Mouse (Mus musculus): ENCODE results near the gene Sema4c.

The Sema4c gene

DNA sequence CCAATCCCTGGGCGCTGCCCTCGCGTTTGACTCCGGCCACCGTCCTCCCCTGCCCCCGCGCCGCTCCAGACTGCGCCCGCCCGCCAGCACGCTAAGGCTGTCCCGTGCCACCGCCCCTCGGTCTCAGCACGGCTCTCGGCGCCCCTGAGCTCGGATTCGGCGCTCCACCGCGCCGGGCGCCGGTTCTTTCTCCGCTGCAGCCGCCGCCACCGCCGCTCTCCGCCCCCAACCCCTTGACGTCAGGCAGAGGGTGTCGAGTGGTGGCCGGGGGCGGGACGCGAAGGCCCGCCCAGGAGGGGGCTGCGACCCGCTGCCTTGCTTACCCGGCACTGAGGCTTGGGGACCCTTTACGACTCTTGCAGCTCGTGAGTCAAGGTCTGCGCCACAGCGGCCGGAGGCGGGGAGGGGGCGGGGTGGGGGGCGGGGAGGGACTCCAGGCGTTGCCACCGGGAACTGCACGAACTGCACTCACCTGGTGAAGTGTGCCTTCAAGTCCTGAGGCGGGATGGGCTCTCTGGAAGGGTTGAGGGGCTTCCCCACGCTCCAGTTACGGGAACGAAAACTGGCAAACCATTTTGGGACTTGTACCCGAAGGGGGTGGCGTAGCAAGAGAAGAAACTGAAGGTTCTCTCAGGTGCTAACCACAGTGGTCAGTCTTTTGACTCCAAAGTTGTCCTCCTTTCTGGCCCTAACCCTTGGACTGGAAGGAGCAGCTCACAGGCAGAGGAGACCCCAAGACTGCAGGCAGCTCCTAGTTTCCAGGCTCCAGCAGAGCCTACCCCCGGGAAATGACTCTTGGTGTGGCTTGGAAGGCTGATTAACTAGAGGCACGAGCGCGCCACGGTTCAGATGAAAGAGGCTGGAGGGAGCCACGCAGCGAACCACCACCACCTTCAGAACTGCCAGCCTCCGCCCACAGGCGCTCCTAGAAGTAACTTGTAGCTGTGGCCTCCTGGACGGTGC is at the start of gene Sema4c:
Sema4c (minus strand) TSS at position 319 of the 963 bp plus-strand sequence.
- peak; percentile 83 for DNase-seq (ENCODE audit: low spot score)

DNA sequence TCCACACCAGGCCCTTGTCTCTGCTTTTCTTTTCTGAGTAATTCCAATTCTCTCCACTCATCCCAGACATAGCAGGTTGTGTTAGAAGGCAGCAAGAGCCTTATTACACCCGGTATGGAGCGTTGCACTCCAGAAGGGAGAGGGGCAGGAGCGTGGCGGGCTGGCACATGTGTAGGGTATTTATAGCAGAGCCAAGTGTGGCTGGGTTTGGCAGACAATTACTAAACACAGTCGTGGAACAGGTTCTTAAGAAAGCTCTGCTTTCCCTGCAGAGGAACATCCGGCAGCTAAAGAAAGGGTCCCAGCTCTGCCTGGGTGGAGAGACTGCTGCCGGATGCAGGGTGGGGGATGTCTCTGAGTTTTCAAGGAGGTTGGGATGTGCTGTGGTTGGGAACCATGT is 48.8 kb upstream of the Sema4c start:
- DNase-seq (ENCODE audit: low spot score): no peak

DNA sequence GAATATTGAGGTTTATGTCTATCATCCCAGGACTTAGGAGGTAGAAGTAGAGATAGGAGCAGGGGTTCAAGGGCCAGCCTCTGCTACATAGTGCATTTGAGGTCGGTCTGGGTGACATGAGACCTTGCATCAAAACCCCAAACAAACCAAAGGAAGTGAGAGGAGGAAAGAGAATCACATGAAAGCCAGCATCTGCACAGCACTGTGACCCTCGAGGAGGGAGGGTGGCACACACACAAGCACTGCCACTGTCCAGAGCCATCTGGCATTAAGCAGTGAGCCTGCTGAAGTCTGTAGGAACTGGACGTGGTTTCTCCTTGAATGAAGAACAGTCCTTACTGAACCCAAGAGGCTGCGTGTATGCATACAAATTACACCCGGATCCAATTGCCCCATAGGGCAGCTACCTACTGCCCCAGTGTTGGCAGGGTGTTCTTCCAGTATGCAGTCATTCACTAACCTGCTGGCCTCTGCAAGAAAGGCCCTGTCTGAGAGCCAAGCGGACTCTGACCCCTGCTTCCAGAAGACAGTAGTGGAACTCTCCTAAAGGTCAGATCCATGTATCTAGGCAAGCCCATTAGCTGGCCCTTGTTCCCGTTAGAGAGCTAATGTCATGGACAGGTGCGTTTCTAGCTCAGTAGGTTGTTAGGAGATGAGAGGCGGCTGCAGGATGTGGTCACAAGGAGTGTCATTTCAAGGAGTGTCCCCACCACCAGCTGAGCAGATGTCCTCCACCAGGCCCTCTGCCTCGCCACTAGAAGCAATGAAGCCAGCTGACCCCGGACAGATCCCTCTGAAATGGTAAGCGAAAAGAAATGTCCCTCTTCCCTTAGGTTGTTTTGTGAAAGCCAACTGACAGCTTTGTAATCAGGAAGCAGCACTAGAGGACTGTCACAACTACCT is 46.4 kb upstream of the Sema4c start:
- no peak for DNase-seq (ENCODE audit: low spot score)

DNA sequence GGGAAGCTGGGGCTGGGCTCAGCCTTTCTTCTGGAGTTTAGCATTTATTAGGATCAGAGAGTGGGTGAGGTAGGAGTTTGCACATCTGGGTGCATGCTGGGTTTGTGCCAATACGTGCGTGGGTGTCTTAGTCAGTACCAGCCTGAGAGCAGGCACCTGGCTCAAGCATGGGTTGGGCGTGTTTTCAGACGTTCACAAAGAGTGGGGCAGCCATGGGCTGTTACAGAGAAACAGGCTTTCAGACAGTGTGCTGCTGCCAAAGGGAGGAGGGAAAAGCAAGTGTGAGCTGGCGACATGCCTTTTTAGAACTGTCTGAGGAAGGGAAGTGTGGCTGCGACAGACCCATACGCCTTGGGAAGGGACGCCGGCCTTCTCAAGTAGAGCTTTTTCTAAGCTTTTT is 45.2 kb upstream of the Sema4c start:
- DNase-seq (ENCODE audit: low spot score): peak; percentile 59

DNA sequence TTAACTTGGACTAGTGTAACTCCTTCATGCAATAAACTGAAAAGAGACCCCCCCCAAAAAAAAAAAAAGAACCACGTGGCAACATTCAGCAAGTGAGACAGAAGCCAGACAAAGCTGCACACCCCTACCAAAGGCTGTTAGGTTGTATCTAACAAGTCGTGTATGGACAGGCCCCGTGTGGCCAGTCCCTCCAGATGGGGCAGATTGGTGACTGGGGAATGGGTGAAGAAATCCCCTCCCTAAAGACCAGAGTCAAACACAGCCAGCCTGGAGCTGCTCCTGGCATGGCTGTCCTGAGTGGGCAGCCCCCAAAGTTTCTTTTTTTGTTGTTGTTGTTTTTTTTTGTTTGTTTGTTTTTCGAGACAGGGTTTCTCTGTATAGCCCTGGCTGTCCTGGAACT is 44.1 kb upstream of the Sema4c start:
- DNase-seq (ENCODE audit: low spot score): no peak

DNA sequence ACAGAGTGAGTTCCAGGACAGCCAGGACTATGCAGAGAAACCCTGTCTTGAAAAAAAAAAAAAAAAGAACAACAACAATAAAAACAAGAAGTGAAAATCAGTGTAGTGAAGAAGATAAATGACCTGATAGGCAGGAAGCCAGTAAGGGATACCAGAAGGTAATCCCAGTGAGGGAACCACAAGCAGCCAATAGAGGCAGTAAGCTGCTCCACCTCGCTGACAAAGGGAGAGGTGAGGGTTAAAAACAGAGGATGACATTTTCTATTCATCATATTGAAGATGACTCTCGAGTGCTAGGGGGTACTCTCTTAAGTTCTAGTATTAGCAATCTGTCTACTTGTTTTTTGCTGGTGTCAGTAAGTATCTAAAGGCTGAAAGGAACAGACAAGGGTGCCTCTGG is 40.3 kb upstream of the Sema4c start:
- DNase-seq (ENCODE audit: low spot score): no peak

DNA sequence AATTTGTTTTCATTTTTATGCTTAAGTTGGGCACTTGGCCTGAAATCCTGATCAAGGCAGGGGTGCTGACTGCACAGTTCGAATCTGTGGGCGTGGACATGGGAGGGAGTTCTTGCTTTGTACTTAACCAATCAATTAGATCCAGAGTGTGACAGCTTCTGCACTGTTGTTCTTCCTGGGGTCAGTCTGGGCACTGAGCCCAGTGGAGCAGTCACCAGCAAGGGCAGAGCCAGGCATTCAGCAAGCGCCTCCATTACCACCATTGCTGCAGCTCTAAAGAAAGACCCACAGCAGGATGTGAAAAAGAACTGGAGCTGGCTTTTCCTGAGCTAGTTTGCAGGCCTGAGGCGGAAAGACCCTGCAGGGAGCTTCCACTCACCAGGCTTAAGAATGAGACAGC is 38.0 kb upstream of the Sema4c start:
- peak; percentile 88 for DNase-seq (ENCODE audit: low spot score)

DNA sequence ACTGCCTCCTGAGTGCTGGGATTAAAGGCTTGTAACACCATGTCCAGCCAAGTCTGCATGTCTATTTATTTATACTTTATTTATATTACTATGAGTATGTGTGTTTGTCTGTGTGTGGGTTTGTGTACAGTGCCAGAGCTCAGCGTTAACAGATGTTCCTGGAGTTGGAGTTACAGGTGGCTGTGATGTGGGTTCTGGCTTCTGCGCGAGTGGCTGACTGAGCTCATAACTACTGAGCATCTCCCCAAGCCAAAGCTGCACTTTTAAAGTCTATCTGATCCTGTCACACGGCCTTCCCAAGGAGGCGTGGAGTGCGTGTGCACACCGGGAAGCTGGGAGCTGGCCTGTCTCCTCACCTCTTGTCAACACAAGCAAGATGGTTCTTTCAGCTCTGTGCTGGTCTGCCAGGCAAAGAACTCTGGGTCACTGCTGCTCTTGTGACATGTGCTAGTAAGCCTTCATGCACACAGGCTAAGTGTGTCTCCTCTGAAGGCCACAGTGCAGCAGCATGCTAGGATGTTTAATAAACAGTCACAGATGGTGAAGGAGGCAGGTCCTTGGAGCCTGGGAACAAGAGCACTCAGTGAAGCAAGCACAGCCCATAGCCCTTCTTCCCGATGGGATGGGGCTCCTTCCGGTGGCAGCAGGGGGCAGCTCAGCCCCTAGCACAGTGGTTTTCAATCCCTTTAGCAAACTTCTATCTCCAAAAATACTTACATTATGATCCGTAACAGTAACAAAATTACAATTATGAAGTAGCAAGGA is 37.2 kb upstream of the Sema4c start:
- DNase-seq (ENCODE audit: low spot score): peak; percentile 48

DNA sequence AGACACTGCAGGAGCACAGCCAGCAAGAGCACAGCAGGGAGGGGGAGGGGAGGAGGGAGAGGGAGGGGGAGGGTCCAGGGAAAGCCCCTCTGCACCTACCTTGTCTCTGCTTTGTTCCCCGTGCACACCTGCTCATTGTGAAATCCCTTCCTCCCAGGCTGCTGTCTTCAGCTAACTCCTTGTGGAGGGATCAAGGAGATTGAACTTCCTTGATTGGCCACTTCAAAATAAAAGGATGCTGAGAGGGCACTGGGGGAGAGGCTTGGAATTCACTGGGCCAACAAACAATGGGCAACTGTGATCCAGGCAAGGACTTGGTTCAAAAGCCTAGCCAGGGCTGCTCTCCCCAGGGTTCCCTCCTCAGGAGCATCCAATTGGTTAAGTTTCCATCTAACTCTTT is 35.0 kb upstream of the Sema4c start:
- no peak for DNase-seq (ENCODE audit: low spot score)

DNA sequence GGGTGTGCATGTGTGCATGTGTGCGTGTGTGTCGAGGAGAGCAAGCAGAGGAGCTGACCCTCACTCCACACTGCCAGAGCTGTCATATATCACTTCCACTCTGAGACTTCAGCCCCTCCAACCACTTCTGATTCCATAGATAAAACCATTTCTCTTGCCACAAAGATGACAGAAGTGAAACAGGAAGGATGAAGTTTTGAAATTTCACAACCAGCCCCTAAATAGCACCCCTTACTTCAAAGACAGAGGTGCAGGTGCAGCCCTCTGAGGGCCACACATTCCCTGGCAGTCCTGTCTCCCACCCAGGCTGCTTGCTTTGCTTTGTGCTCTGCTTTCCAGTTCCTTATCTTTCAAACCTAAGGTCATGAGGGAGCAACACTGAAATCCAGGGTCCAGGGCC is 33.3 kb upstream of the Sema4c start:
- DNase-seq (ENCODE audit: low spot score): no peak

DNA sequence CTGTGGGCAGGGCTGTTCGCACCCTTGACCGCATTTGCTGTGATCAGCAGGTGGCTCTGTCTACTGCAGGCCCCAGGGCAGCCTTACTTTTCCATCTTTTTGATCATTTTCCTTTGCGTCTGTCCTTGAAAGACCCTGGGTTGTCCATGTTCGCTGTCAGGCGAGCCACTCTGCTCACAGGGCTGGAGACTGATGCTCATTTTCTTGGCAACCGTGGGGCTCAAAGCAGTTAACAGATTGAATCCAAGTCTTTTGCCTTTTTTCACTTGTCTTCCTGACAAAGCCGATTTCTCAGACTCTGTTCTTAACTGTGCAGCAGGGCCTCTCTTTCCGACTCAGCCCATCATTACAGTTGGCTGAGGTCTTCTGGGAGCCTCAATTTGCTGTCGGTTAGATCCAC is 32.5 kb upstream of the Sema4c start:
- no peak for DNase-seq (ENCODE audit: low spot score)

DNA sequence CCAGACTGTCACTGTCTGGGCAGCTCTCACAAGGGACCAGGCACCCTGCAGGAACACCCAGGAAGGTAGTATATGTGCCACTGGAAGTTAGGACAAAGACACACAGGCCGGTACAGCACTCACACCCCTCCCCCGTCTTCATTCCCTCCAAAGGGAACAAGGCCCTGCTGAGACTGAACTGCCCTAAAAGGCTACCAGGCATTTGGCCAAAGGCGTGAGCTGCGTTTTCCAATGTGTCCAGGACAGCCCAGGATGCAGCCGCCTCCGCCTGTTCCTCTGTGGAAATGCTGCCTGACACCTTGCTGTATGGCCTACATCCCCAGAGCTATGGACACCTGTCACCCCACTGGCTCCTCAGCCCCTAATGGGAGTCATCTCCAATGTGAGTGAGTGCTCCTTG is 31.3 kb upstream of the Sema4c start:
- peak; percentile 92 for DNase-seq (ENCODE audit: low spot score)

DNA sequence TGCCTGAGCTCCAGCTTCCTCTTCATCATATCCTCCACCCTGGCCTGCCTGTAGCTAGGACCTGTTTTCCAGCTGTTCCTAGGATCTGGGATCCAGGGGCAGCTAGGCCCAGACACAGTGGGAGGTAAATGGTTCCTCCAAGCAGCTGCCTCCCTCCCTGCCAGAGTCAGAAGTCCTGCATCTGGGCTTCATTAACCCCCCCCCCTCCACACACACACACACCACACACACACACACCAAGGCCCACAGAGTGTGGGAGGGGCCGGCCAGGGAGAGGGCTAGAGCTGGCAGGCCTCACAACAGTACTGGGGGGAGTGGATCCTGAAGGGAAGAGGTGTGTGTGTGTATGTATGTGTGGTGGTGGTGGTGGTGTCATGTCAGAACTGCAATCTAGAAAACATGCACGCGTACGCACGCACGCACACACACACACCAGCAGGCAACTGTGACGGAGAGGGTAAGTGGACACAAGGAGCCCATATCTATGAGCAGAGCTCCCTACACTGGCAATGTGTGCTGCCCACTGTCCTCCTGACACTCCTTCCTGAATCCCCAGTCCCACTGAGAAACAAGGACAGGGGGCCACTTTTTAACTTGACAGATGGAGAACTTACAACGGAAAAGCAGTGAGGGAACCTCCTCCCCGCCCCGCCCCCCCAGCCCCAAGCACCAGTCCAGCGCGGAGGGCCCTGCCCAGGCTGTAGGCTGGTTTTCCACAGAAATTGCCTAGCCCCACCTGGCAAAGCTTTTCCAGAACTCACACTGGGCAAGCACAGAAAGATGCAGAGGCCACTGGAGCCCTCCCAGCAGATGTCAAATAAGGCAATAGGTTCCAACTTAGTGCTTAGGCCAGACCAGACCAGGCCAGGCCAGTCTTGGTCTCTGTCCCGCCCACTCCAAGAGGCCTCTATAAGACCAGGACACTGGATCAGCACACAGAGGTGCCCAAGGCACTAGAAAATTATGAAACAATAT is 30.6 kb upstream of the Sema4c start:
- peak; percentile 91 for DNase-seq (ENCODE audit: low spot score)

DNA sequence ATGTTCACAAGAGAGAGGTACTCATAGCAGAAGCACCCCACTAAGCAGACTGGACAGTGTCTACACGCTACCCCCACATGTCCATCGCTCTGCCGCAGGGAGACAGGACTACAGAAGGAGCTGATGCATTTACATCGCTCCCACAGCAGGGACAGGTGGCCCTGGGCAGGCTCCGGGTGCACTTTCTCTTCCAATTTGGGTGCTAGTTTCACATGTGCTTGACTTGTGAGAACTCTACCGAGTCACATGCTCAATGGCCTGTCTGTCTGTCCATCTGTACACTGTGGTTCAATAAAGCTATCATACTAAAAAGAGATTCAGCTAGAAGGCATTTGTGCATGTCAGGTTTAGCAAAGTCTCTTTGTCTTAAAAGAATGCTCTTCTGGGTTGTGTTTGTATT is 29.7 kb upstream of the Sema4c start:
- DNase-seq (ENCODE audit: low spot score): no peak

DNA sequence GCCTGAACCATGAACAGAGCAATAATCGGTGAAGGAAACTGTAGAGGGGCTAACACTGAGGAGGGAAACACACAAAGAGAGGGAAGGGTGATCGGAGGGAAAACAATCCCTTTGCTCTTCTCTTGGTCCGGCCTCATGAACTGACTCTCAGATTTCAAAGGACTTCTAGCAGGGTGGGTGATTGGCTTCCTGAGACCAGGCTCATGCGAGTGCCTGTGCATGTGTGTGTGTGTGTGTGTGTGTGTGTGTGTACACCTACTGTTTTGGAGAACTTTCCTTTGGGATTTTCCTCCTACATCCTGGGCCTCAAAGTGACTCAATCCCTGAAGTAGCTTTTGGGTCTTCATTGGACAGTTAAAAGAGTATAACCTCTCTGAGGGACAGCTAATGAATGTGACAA is 28.1 kb upstream of the Sema4c start:
- no peak for DNase-seq (ENCODE audit: low spot score)

DNA sequence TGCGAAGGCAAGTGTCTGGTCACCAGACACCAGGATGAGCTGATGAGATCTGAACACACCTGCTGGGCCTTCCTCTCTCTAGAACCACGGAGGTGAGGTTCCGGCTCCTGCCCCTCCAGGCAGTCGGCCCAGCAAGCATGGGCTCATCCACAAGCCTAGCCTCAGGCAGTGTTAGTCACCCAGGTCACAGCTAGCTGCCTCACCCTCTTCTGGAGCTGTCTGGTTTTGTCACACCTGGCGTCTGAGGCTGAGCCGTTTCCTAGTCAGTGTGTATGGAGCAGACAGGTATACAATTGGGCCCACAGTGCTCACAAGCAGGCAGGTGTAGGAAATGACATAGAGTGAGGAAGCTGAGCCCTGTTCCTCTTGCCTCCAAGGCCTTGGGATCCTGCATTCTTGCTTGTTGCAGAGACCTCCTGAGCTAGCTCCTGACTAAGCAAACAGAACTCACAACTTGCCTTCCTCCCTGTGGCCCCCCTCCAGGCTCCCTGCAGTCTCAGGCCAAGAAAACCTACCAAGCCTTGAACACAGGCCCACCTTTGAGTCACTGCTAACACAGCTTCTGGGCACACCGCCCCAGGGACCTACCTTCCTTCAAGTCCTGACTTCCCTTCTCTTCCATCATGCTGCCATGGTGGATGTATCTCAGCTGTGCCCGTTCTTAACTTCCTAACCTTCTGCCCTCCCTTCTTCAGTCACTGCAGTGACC is 25.4 kb upstream of the Sema4c start:
- DNase-seq (ENCODE audit: low spot score): no peak

DNA sequence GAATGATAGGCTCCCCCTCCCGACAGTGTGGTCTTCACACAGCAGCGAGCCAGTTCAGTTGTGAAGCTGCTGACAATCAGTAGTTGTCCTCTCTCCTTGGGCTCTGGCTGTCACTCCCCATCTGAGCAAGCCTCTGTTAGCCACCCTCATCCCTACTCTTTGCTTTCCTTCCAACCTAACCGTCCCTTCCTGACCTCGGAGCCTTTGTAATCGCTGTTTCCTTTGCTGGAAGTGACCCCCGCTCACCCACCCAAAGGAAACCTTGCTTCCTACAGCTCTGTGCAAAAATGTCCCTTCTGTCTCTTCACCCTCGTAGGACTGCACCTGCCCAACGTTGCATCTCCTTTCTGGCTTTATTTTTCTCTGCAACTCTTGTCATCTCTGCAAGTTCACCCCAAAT is 24.1 kb upstream of the Sema4c start:
- DNase-seq (ENCODE audit: low spot score): no peak

DNA sequence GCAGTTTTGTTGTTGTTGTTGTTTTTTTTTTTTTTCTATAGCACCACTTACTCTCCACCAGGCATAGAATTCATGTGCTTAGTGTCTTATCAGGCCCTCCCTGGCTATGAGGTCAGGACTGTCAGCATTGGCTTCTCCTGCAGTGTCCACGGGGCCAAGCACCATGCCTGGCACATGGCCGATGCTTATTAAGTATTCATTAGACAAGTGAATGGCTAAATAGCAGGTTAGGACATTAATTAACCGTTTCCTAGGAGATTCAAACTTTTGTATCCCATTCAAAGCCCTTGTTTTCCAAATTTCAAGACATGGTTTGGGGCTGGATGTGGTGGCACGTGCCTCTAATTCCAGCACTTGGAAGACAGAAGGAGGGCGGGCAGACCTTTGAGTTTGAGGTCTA is 23.1 kb upstream of the Sema4c start:
- DNase-seq (ENCODE audit: low spot score): no peak

DNA sequence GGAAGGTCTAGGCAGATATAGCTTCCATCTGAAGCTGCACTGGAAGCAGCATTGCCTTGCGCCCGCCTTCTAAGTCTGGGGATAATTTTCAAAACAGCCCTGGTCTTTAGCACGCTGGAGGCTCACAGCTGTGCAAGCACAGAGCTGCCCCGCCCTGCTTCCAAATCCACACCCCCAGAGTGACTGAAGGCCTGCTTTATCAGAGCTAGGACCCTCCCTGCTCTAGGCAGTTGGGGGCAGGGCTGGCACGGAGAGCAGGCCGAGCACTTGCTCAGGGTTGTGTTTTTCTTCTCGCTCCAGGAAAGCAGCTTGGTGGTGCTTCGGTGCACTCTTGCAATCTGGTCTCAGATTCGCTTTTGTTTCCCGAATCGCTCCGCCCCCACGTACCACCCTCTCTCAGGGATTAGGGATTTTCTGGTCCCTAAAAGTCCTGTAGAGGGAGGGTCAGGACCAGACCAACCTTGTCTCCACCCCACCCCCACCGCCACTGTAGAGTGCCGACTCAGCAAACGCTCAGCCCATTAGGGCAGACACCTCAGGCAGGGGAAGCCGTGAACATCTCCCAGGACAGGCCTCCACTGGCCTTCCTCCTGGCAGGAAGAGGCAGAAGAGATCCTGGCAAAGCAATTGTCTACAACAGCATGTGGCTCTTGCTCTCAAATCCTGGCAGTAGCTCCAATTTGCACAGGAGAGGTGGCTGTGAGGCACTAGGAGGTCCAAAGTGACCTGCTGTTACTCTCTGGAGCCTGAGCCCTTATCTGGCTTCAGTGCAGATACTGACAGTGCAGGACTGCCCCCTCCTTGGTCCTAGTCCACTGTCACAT is 22.4 kb upstream of the Sema4c start:
- peak; percentile 92 for DNase-seq (ENCODE audit: low spot score)
